Mouse (Mus musculus) cortical plate, adult 2 months (tissue): ENCODE data around the gene Nppc. TPM values are rescaled to one million over a fixed set of nuclear protein-coding genes. Genes with fewer than 3 reads are reported as not detected.

ENCODE experiments used
- H3K27ac ChIP-seq: fragments of 200-500 bp; 2 replicates; pipeline ENCODE4 v1.5.1; 2012; ENCODE audit warnings: low read length, control low read depth, inconsistent platforms; ENCODE audit not compliant: insufficient read depth
- H3K4me1 ChIP-seq: fragments of 200-500 bp; 2 replicates; pipeline ENCODE4 v1.6.1; 2011; ENCODE audit warnings: low read length; ENCODE audit not compliant: control insufficient read depth, insufficient read depth
- H3K4me3 ChIP-seq: fragments of 200-500 bp; 2 replicates; pipeline ENCODE4 v1.5.1; 2011; ENCODE audit warnings: mild to moderate bottlenecking, low read length, control low read depth; ENCODE audit not compliant: insufficient read depth
- CTCF ChIP-seq: fragments of 200-500 bp; IDR thresholded peaks from 2 replicates; pipeline ENCODE4 v1.5.1; 2011; ENCODE audit warnings: mild to moderate bottlenecking, control low read depth, low read length; ENCODE audit not compliant: insufficient read depth; ENCODE audit errors: extremely low read depth
- POLR2A ChIP-seq: fragments of 200-500 bp; IDR thresholded peaks from 2 replicates; pipeline ENCODE4 v1.6.1; 2011; ENCODE audit warnings: mild to moderate bottlenecking, low read length, control low read depth; ENCODE audit not compliant: insufficient read depth; ENCODE audit errors: extremely low read depth
- polyA plus RNA-seq: library from polyadenylated mRNA; depleted of rRNA; stranded (reverse); fragments of >200 nt; gene quantifications from 2 replicates; pipeline ENCODE4 v1.2.3, GENCODE M21; 2012

Gene Nppc
- polyA plus RNA-seq, 1 experiment, result 11.9 TPM

DNA sequence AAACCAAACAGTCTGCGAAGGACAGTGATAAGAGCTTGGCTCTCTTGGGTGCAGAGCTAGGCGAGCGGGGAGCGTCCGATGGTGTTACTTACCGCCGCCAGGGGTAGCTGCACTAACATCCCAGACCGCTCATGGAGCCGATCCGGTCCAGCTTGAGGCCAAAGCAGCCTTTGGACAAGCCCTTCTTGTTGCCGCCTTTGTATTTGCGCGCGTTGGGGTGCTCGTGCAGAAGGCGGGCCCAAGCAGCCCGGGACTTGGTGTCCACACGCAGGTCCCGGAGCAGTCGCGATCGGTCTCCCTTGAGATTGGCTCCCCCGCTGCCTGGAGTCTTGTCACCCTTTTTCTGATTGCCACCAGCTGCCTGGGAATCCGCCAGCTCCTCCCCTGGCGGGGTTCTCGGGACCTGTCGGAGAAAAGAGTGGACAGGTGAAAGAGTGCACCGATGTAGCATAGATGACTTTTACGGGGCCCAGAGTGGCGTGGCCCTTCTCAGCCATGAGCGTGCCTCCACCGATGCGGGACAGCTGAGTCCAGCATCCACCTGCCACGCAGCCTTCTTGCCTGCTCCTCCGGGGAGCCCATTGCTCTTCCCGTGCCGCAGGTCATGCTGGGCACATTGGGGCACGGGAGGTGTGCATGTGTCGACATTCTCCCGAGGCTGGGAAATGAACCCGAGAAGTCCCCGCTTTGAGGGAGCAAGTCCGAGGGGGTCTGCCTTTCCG is 658 bp downstream of the Nppc start:
- no peaks in the 10 kb centered on the region for H3K4me1 ChIP-seq
- H3K4me3 ChIP-seq, result peak overlapping the region; percentile 50
- TF ChIP-seq CTCF, result peak; percentile 71
- no peak for TF ChIP-seq POLR2A
- H3K27ac ChIP-seq, result no peak overlapping the region

DNA sequence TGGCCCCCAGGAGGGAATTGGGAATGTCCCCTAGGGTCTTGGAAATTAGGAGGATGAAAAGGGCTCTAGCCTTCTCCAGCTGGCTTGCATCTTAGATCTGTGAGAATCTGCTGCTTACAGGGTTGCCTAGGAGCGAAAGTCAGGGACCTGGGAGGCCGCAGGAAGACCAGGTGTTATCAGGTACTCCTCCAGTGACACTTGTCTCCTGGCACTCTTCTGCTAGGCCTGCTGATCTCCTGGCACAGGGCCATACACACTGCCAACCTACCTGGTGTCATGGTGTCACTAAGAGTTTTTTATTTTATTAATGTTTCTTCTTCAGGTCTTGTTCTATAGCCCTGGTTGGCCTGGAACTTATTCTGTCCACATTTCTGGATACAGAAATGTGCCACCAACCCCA is 5.3 kb downstream of the Nppc start:
- no peaks in the 10 kb centered on the region for H3K4me1 ChIP-seq
- H3K27ac ChIP-seq, result no peak overlapping the region
- TF ChIP-seq POLR2A (no peak), CTCF (no peak)
- no peak overlapping the region for H3K4me3 ChIP-seq

DNA sequence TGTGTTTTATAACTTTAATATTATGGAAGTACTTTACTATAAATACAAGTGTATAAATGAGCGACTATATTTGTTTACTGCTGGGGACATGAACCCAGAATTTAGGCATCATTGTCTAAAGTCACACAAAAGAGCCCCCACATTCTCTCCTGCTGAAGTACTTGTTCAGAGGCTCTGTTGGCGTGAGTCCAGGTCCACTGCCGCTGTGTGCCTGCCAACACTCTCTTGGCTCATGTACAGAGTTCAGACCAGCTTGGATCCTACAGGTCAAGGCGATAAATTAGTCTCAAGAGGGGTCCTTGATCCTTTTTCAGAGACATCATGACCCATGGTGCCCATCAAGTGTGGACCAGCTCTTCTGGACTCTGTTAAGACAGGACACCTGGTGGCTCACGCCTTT is 13.3 kb downstream of the Nppc start:
- TF ChIP-seq POLR2A, result no peak
- no peak for TF ChIP-seq CTCF
- Histone ChIP-seq H3K4me1 (no peaks in the 10 kb centered on the region), H3K4me3 (no peak overlapping the region), H3K27ac (no peak overlapping the region)

DNA sequence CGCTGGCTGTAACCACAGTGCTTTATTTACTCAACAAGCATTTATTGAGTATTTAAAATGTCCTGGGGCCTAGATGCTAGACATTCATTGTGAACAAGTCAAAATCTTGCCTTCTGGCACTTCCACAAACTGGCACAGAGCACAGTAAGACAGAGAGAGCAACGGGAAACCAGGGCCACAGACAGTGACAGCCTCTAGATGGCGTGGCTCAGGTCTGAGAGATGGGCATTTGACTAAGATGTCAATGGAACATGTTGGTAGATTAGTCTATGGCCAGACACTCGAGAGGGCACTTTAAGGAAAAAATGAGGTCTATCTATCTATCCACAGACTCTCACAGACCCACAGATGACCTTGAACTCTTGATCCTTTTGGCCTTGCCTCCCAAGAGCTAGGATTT is 17.7 kb downstream of the Nppc start:
- H3K27ac ChIP-seq, result no peak overlapping the region
- no peaks in the 10 kb centered on the region for H3K4me1 ChIP-seq
- TF ChIP-seq POLR2A (no peak), CTCF (peak; percentile 32)
- H3K4me3 ChIP-seq, result no peak overlapping the region

DNA sequence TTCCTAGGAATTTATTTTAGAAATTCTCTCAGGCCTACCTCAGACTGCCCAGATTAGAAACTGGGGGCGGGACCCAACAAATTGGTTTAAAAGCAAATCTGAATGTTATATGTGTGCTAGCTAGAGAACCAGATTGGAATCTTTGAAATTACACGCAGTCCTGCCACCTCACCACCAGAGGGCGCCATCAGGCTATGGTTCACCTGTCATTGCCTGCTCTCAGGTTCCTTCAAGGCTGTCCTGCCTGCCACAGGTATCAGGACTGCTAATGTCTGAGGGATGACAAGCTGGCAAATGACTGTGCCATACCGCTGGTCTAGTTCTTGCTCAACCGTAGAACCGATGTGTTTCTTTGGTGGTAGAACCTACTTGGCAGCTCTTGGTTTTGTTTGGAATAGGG is 20.1 kb downstream of the Nppc start:
- Histone ChIP-seq H3K4me1 (no peaks in the 10 kb centered on the region), H3K27ac (no peak overlapping the region), H3K4me3 (no peak overlapping the region)
- TF ChIP-seq POLR2A, result no peak
- TF ChIP-seq CTCF, result peak; percentile 95

DNA sequence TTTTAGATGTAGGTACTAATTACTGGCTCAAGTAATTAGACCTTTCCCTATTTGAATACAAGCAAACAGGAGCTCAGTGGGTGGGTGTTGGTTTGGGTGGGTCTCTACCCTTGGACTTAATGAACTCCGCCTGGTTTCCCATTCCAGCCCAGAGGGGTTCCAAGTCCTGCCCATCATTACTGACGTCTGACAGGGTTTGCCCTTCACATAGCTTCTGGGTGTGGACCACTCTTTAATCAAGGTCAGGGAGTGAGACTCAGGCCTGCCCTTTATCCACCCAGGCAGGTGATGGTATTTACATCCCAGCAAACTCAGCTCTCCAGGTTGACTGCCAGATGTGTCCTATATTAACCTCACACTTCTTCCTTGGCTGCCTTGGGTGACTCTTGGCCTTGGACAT is 22.9 kb downstream of the Nppc start:
- Histone ChIP-seq H3K27ac (no peak overlapping the region), H3K4me3 (no peak overlapping the region), H3K4me1 (no peaks in the 10 kb centered on the region)
- TF ChIP-seq POLR2A (no peak), CTCF (no peak)

DNA sequence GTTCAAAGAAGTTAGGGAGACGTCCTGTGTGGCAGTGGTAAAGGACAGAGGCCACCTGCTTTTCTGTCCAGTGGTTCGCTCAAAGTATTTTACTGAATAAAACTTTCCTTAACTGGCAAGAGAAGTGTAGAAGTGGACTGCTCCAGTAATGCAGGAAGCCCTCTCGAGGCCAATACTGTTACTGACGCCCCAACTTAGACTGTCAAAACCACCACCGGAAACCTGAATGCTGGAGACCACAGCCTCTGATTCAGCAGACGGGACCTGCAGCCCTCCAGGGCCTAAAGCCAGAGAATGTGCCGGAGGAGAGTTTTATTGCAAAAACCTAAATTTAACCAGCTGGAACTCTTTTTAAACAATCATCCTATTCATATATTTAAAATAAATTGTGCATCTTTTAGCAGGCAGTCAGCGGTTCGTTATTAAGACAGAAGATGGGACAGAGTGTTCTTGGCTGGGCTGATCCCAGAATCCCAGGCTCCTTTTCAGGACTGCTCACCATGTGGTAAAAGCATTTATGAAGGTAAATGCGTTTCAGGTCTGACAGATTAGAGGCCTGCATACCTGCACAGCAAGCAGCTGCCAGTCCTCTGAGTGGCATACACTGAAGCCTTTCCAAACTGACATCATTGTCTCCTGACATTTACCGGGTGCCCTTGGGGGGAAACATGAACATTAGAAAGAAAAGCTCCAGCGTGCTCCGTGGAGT is 27.1 kb downstream of the Nppc start:
- TF ChIP-seq POLR2A, result no peak
- TF ChIP-seq CTCF, result no peak
- Histone ChIP-seq H3K4me3 (no peak overlapping the region), H3K27ac (no peak overlapping the region), H3K4me1 (no peaks in the 10 kb centered on the region)

DNA sequence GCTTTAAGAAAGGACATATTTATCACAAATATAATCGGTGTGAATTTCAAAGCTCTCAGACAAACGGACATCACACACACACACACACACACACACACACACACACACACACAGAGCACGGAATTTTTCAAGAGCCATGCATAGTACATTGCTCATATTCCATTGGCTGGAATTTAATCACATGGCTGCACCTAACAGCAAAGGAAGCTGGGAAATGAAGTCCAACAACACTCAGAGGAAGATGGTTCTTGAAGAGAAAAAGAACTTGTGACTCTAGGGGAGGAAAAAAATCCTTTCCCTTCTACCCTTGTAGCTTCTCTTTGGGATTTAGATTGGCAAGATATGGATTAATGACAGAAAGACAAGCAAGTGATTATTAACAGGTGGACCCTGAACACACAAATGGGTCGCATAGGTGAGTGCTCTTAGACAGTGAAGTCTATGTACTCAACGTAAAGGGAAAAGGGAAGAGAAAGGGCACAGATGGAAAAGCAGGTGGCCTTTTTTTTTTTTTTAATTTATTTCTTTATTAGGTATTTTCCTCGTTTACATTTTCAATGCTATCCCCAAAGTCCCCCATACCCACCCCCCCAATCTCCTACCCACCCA is 35.5 kb downstream of the Nppc start:
- no peaks in the 10 kb centered on the region for H3K4me1 ChIP-seq
- H3K27ac ChIP-seq, result no peak overlapping the region
- TF ChIP-seq CTCF (no peak), POLR2A (no peak)
- H3K4me3 ChIP-seq, result no peak overlapping the region

DNA sequence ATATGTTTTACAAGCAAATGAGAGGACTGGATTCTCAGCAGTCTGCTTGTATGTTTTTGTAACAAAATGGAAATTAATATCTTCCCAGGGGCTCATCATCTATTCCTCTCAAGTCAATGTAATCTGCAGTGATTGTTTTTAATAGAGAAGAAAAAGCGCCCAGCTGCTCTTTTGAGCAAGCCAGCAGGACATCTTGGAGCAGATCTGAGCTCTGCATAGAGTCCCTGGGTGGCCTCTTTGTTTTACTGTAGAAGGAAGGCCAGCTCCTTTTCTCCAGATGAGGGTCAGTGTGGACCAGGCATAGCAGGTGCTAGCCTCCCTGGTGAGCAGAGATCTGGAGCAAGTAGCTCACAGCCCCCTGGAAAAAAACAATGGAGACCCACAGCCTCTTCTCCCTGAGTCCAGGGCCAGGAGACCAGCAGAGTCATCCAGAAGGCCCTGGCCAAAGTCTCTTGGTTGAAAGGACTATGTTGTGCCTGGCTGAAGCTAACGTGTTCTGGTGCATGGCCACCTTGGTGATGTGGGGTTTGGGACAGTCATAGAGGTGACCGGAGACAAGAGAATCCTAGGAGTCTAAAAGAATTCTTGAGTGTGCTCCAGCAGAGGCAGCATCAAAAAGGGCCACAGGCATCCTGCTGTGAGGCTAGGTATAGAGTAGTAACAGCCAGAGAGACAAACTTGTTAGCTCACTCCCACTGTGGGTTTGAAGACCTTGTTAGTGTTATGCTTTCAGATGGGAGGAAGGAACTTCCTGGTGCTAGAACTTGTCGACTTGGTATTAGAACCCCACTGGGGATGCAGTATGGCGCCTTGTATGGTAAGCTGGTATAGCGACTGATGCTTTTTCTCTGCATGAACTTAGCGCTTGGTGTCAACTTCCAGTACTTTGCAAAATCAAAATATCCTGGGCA is 36.3 kb downstream of the Nppc start:
- TF ChIP-seq POLR2A (no peak), CTCF (no peak)
- no peak overlapping the region for H3K27ac ChIP-seq
- no peak overlapping the region for H3K4me3 ChIP-seq
- H3K4me1 ChIP-seq, result no peaks in the 10 kb centered on the region
